Mouse (Mus musculus): ENCODE measurements around the gene Rcn2. TPM values are rescaled to one million over a fixed set of nuclear protein-coding genes. Genes with fewer than 3 reads are reported as not detected.
"Not testable (repeated sequence)": the region's sequence is repeated elsewhere in the genome, so short reads cannot be mapped to it uniquely, and the experiment has no call there.

Gene Rcn2
- polyA plus RNA-seq (2015; fragmentation: Nextera tagmentation; extraction: Ambion mirVana), result 236 and 252 TPM in 2 replicates

DNA sequence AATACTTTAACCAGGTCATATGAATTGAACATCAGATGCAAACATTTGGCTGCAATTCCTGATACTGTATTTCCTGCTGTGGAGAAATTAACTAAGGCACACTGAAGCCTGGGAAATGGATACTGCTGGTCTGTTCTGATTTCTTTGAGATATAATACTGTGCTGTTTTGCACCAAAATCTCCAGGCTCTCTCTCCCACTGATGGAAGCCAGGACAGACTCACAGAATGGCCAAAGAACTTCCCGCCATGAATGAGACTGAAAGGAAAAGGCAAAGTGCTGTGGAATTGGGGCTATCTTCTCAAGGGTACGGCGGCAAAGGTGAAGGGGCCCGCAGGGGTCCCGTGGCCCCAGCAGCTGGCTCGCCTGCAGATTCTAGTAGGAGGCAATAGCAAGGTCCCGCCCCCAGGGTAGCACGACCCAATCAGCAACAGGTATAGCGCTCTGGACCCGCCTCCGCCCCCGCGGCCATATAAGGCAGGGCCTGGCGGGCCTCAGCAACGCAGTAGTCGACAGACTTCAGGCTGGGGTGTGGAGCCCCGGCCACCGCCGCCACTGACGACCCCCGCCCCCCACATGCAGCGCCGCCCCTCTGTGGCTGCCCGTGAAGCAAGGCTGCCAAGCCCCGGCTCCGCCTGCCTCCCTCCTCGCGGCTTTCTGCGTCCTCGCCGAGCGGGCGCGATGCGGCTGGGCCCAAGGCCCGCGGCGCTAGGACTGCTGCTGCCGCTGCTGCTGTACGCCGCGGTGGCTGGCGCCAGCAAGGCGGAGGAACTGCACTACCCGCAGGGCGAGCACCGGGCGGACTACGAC lies at the start of gene Rcn2:
Gene Rcn2 (plus strand): TSS at position 474 of the 809 bp plus-strand sequence.
- peaks cover 9% of the 10 kb centered on the region for H3K36me3 ChIP-seq
- no peaks in the 10 kb centered on the region for H3K9me3 ChIP-seq (replicated peaks)
- ATAC-seq (ENCODE audit: insufficient number of reproducible peaks, low FRiP score, low TSS enrichment, low read depth), result peak; percentile 100
- peak within 1 kb of the TSS; percentile 55 for H3K4me2 ChIP-seq (replicated peaks)
- no peaks in the 10 kb centered on the region for H3K27me3 ChIP-seq
- peaks cover 19% of the 10 kb centered on the region for H3K4me1 ChIP-seq
- H3K4me3 ChIP-seq (replicated peaks), result peak within 1 kb of the TSS; percentile 74
- peak within 1 kb of the TSS; percentile 97 for H3K9ac ChIP-seq
- under 1% methylated on average over 49 of the region's 49 CpGs for WGBS
- H3K27ac ChIP-seq (replicated peaks), result peak within 1 kb of the TSS; percentile 97

DNA sequence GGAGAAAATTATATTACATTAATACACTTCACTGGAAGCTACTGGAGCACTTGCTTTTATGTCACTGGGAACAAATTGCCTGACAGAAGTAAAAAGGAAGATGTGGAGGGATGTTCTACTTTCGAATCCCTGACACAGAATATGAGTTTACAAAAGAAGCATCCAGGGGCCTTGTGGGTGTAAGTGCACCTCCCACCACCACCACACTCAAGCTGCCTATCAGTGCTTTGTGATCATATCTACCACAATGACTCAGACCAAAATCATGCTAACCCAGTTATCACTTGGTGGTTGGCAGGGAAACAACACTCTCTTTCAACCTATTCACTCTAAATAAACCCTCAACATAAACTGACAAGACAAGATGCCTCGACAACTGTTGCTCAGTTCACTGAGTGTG lies 37.0 kb upstream of the Rcn2 start:
- H3K27ac ChIP-seq (replicated peaks); H3K27me3 ChIP-seq; H3K9ac ChIP-seq; H3K9me3 ChIP-seq (replicated peaks); ATAC-seq (ENCODE audit: insufficient number of reproducible peaks, low FRiP score, low TSS enrichment, low read depth); H3K4me3 ChIP-seq (replicated peaks); H3K4me2 ChIP-seq (replicated peaks); H3K4me1 ChIP-seq; H3K36me3 ChIP-seq: not testable (repeated sequence)
- WGBS, result 62% methylated on average over 2 of the region's 2 CpGs

DNA sequence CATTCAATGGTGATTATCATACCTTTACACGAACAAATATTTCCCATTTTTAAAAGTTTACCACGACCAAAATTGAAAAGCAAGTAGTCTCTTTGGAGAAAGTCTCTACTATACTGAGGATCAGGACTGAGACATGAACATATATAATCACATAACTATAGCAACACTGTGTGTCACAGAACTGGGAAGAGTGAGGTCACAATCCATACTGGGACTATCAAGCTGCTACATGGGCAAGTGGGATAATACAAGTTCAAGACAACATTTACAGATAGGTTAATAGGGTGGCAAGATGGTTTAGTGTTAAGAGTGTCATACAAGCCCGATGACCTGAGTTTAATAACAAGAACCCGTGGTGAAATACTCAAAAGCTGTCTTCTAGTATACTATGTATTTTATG lies 31.2 kb upstream of the Rcn2 start, which contains the start of gene 4930563M21Rik:
Gene 4930563M21Rik (minus strand): TSS at position 101 of the 400 bp plus-strand sequence.
- H3K9ac ChIP-seq, result no peak within 1 kb of the TSS
- WGBS, result 78% methylated on average over 4 of the region's 4 CpGs
- H3K27ac ChIP-seq (replicated peaks), result no peak within 1 kb of the TSS
- no peak for ATAC-seq (ENCODE audit: insufficient number of reproducible peaks, low FRiP score, low TSS enrichment, low read depth)
- H3K4me2 ChIP-seq (replicated peaks), result no peak within 1 kb of the TSS
- no peaks in the 10 kb centered on the region for H3K27me3 ChIP-seq
- no peaks in the 10 kb centered on the region for H3K9me3 ChIP-seq (replicated peaks)
- H3K36me3 ChIP-seq, result no peaks in the 10 kb centered on the region
- H3K4me1 ChIP-seq, result no peaks in the 10 kb centered on the region
- no peak within 1 kb of the TSS for H3K4me3 ChIP-seq (replicated peaks)

DNA sequence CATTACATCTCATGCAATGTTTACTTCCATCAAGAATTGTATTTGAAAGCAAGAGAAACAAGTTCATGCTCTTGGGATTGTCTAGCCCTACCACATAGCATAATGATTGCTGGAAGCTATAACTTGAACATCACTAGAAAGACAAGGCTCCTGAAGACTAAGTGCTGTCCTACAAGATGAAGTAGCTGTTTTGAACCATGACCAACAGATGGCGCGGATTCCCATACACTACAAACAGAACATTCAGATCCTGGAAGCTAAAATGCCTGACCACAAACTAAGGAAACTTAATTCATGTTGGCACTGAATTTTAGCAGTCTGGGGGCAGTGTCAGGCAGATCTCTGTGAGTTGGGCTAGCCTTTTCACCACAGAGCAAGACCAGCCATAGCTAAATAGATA lies 16.9 kb upstream of the Rcn2 start:
- no peak overlapping the region for H3K4me2 ChIP-seq (replicated peaks)
- ATAC-seq (ENCODE audit: insufficient number of reproducible peaks, low FRiP score, low TSS enrichment, low read depth), result no peak
- WGBS, result 62% methylated on average over 2 of the region's 2 CpGs
- H3K36me3 ChIP-seq, result no peaks in the 10 kb centered on the region
- no peak overlapping the region for H3K9ac ChIP-seq
- no peaks in the 10 kb centered on the region for H3K4me1 ChIP-seq
- H3K27ac ChIP-seq (replicated peaks), result no peak overlapping the region
- no peaks in the 10 kb centered on the region for H3K9me3 ChIP-seq (replicated peaks)
- no peak overlapping the region for H3K4me3 ChIP-seq (replicated peaks)
- no peaks in the 10 kb centered on the region for H3K27me3 ChIP-seq

DNA sequence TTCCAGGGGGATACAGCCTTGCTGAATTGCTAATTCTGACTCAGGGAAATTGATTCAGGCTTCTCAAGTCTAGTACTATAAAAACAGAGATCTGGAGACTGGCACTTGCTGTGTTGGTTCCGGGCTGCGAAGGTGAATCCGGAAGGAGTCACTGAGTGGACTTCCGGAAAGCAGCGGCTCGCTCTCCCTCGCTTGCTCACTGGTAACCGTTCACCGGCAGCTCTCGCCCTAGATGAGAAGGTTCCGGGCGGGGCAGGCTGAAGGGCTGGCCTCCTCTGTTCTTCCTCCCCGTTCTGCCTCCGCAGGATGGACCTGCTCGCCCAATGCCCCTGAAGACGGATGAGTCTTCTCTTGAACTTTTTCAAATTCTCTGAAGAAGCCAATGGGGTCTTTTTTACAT lies 14.4 kb upstream of the Rcn2 start:
- no peak for ATAC-seq (ENCODE audit: insufficient number of reproducible peaks, low FRiP score, low TSS enrichment, low read depth)
- WGBS, result 86% methylated on average over 16 of the region's 16 CpGs
- Histone ChIP-seq H3K27ac (replicated peaks) (no peak overlapping the region), H3K4me1 (no peaks in the 10 kb centered on the region), H3K4me3 (replicated peaks) (no peak overlapping the region), H3K9ac (no peak overlapping the region), H3K36me3 (no peaks in the 10 kb centered on the region), H3K9me3 (replicated peaks) (no peaks in the 10 kb centered on the region), H3K4me2 (replicated peaks) (no peak overlapping the region), H3K27me3 (no peaks in the 10 kb centered on the region)

DNA sequence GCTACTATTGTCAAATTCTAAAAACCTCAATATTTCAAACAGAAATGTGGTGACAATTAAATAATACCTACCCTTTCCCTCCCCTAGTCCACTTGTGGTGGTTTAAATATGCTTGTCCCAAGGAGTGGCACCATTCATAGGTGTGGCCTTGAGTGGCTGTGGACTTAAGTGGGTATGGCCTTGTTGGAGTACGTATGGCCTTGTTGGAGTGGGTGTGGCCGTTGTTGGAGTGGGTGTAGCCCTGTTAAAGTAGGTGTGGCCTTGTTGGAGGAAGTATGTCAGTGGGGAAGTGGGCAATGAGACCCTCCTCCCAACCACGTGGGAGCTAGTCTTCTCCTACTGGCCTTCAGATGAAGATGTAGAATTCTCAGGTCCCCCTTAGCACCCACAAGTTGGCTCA lies 9.4 kb upstream of the Rcn2 start:
- H3K36me3 ChIP-seq, result no peaks in the 10 kb centered on the region
- no peak for ATAC-seq (ENCODE audit: insufficient number of reproducible peaks, low FRiP score, low TSS enrichment, low read depth)

DNA sequence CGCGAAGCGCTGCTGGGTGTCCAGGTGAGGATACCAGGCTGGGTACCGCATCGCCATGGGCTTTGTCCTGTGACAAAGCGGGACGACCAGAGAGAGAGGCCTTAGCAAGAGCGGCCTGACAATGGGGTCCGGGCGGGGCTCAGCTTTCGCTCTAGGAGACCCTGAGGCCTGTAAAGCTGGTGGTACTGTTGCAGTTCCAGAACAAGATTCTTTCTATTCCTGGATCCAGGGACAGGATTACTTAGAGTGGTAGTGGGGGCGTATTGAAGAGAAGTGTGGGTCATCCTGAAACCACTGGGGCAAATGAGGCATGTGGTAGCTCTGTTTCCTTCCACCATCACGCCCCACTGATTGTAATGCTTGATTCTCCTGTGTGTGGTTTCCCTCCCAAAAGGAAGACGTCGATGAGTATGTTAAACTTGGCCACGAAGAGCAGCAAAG lies 556 bp downstream of the Rcn2 start:
- peak overlapping the region; percentile 97 for H3K27ac ChIP-seq (replicated peaks)
- H3K4me3 ChIP-seq (replicated peaks), result peak overlapping the region; percentile 74
- H3K4me2 ChIP-seq (replicated peaks), result peak overlapping the region; percentile 55
- peaks cover 19% of the 10 kb centered on the region for H3K4me1 ChIP-seq
- WGBS, result under 1% methylated on average over 16 of the region's 16 CpGs
- no peaks in the 10 kb centered on the region for H3K9me3 ChIP-seq (replicated peaks)
- peaks cover 9% of the 10 kb centered on the region for H3K36me3 ChIP-seq
- no peaks in the 10 kb centered on the region for H3K27me3 ChIP-seq
- H3K9ac ChIP-seq, result peak overlapping the region; percentile 97
- no peak; the same call in 1 of the 2 replicates for ATAC-seq (ENCODE audit: insufficient number of reproducible peaks, low FRiP score, low TSS enrichment, low read depth)

More for the DNA sequence above, 9.4 kb upstream of the Rcn2 start:
- no peaks in the 10 kb centered on the region for H3K9me3 ChIP-seq (replicated peaks)
- 62% methylated on average over 3 of the region's 3 CpGs for WGBS
- no peak overlapping the region for H3K27ac ChIP-seq (replicated peaks)
- H3K27me3 ChIP-seq, result no peaks in the 10 kb centered on the region
- H3K9ac ChIP-seq, result no peak overlapping the region
- no peak overlapping the region for H3K4me3 ChIP-seq (replicated peaks)
- H3K4me1 ChIP-seq, result no peaks in the 10 kb centered on the region
- H3K4me2 ChIP-seq (replicated peaks), result no peak overlapping the region

DNA sequence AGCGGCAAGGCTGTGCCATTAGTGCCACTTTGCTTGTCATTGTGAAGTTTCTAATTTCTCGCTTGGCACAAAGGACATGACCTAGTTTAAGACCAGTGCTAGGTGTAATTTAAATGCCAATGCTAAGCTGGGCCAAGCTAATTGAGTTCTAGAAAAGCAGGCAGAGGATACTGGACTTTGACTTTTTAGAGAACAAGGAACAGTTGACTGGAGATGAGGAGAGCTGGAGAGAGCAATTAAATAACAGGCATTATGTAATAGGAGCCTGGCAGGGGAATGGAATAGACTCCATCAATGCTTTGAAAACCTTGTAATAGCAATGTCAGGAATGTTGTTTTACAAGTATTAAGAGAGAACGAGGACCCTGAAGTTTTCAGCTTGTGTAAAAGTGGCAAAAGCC lies 12.2 kb downstream of the Rcn2 start:
- Histone ChIP-seq H3K27me3 (no peaks in the 10 kb centered on the region), H3K36me3 (peaks cover 33% of the 10 kb centered on the region), H3K4me3 (replicated peaks) (no peak overlapping the region), H3K4me2 (replicated peaks) (no peak overlapping the region), H3K27ac (replicated peaks) (no peak overlapping the region), H3K4me1 (no peaks in the 10 kb centered on the region; the same call in 1 of the 2 replicates), H3K9me3 (replicated peaks) (no peaks in the 10 kb centered on the region), H3K9ac (no peak overlapping the region)
- ATAC-seq (ENCODE audit: insufficient number of reproducible peaks, low FRiP score, low TSS enrichment, low read depth), result no peak
- 75% methylated on average over 3 of the region's 3 CpGs for WGBS

DNA sequence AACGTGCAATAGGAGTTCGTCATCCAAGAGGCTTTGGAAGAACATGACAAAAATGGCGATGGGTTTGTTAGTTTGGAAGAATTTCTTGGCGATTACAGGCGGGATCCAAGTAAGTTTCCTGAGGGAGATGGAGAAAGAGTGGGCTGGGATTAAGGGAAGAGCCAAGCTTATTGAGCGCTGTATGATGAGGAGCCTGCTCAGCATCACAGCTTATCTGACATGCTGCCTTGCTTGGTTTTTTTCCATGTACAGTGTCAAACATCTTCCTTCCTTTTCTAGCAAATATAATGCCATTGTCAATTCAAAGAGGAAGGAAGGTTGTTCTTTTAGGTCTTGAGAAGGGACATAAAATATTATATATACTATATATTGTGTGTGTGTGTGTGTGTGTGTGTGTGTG lies 14.5 kb downstream of the Rcn2 start:
- Histone ChIP-seq H3K9ac (no peak overlapping the region), H3K4me1 (no peaks in the 10 kb centered on the region; the same call in 1 of the 2 replicates), H3K9me3 (replicated peaks) (no peaks in the 10 kb centered on the region), H3K27me3 (no peaks in the 10 kb centered on the region), H3K36me3 (peaks cover 51% of the 10 kb centered on the region), H3K4me3 (replicated peaks) (no peak overlapping the region), H3K27ac (replicated peaks) (no peak overlapping the region), H3K4me2 (replicated peaks) (no peak overlapping the region)
- no peak for ATAC-seq (ENCODE audit: insufficient number of reproducible peaks, low FRiP score, low TSS enrichment, low read depth)
- WGBS, result 85% methylated on average over 6 of the region's 6 CpGs

DNA sequence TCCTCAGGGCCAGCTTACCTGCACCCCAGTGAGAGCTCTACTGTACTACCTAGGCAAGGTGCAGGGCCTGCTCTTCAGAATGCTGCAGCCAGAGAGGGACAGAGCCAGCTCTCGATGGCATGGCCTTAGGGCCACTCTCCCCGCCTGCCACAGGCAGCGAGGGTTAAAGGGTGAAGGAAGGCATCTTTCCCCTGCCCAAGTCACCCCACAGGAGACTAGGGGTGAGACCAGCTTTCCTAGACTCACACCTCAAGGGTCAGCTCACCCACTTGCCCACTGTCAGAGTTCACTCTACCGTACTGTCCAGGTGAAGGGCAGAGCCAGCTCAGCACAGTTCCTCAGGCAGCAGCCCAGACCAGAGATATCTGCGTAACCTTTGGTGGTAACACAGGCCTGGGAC lies 20.7 kb downstream of the Rcn2 start:
- peaks cover 52% of the 10 kb centered on the region for H3K36me3 ChIP-seq
- no peak for ATAC-seq (ENCODE audit: insufficient number of reproducible peaks, low FRiP score, low TSS enrichment, low read depth)
- 94% methylated on average over 5 of the region's 5 CpGs for WGBS

DNA sequence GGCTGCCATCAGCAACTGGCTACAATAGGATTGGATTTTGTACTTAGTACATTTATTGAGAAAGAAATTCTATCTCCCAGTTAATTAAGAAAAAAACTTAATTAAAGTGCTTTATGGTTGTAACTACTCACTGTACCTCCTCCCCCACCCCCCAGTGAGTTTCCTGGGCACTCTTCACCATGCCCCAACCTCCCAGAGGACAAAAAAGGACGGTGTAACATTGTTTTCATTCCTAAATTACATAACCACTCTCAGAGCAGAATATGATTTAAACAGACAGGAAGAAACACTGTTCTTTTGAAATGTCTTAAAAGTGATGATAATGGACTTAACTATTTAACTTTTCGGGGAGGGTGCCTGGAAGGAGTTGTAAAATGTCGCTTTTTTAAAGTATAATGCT lies 23.4 kb downstream of the Rcn2 start:
- no peak overlapping the region for H3K4me2 ChIP-seq (replicated peaks)
- 56% methylated on average over 3 of the region's 3 CpGs for WGBS
- no peak overlapping the region for H3K9ac ChIP-seq
- no peaks in the 10 kb centered on the region for H3K4me1 ChIP-seq
- peaks cover 42% of the 10 kb centered on the region for H3K36me3 ChIP-seq
- H3K4me3 ChIP-seq (replicated peaks), result no peak overlapping the region
- no peak for ATAC-seq (ENCODE audit: insufficient number of reproducible peaks, low FRiP score, low TSS enrichment, low read depth)
- no peak overlapping the region for H3K27ac ChIP-seq (replicated peaks)
- no peaks in the 10 kb centered on the region for H3K27me3 ChIP-seq
- H3K9me3 ChIP-seq (replicated peaks), result no peaks in the 10 kb centered on the region

More for the DNA sequence above, 20.7 kb downstream of the Rcn2 start:
- Histone ChIP-seq H3K4me1 (no peaks in the 10 kb centered on the region), H3K4me3 (replicated peaks) (no peak overlapping the region), H3K9me3 (replicated peaks) (no peaks in the 10 kb centered on the region), H3K27ac (replicated peaks) (no peak overlapping the region), H3K4me2 (replicated peaks) (no peak overlapping the region), H3K27me3 (no peaks in the 10 kb centered on the region), H3K9ac (no peak overlapping the region)

DNA sequence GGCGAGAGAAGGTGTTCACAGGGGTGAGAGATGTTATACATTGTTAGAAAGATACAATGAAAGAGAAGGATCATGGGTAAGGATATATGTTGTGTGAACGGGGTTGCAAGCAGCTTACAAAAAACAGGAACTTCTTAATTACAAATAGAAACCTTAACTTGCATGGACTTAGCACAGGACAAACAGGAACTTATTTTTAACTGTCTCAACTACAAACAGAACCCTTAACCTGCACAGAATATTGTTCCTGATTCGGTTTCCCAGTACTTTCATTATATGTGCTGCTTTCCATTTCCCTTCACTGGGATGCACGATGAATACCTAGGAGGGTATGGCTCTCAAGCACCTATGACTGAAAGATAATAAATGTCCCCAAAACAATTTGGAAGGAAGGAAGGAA lies 26.3 kb downstream of the Rcn2 start:
- Histone ChIP-seq H3K9me3 (replicated peaks) (no peaks in the 10 kb centered on the region), H3K27me3 (no peaks in the 10 kb centered on the region), H3K4me1 (peaks cover 10% of the 10 kb centered on the region), H3K27ac (replicated peaks) (no peak overlapping the region), H3K36me3 (peaks cover 20% of the 10 kb centered on the region), H3K9ac (no peak overlapping the region), H3K4me3 (replicated peaks) (no peak overlapping the region), H3K4me2 (replicated peaks) (no peak overlapping the region)
- 92% methylated on average over 4 of the region's 4 CpGs for WGBS
- ATAC-seq (ENCODE audit: insufficient number of reproducible peaks, low FRiP score, low TSS enrichment, low read depth), result no peak
